In the genomic region with DNA sequence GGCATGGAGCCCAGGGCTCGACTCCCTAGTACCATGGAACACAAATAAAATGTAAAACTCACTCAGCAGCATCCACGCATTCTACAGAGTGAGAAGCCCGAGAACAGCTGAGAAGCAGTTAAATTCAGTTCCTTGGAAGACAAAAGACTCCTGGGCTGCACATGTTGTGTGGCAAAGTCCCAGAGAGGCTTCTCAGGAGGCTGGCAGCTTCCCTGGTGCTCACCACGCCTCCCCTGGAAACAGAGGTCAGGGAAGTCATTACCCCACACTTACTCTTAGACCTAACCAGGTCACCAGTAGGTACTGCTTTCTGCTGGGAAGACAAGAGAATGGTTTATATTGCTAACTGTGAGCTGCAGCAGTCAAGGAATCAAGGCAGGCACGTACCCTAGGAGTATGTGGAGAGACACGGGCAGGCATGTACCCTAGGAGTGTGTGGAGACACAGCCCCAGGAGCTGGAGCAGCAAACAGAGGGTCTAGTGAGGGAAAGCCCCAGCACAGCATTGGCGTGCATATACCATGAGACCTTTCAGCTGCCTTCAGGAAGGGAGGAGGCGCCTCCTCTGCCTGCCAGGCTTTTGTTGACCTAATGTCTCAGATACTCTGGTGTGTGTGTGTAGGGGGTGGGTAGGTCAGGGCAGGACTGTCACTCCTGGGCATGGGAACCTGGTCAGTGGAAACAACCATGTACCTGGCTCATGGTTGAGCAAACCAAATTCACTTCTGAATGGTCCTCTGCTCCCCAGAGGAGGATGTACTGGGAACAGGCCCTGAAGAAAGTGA, we compare ENCODE assay signal across 8 mouse cellular contexts. TPM values are rescaled to one million over a fixed set of nuclear protein-coding genes. Genes with fewer than 3 reads are reported as not detected.
A peak's percentile ranks its signal among the peaks of the same experiment; 100 is the strongest.
DNase-seq lines count a peak whose midpoint lies in the region; ATAC-seq lines count a peak whose summit lies in the region.

No protein-coding gene starts in this region.

- no peaks in the 10 kb centered on the region for H3K36me3 ChIP-seq in intestine, embryonic 15.5 days
- H3K36me3 ChIP-seq in intestine, embryonic 16.5 days (ENCODE audit: control insufficient read depth, insufficient read depth, low read length): no peaks in the 10 kb centered on the region
- no peaks in the 10 kb centered on the region; the same call in 1 of the 2 replicates for H3K36me3 ChIP-seq in embryonic facial prominence, embryonic 11.5 days (replicated peaks; ENCODE audit: control insufficient read depth, insufficient read depth, low read depth, low read length)
- H3K36me3 ChIP-seq in neural tube, embryonic 12.5 days: peaks cover 10% of the 10 kb centered on the region; the same call in 1 of the 2 replicates

- no peak overlapping the region for H3K9ac ChIP-seq in intestine, embryonic 15.5 days
- H3K9ac ChIP-seq in intestine, embryonic 16.5 days (ENCODE audit: low read depth, low read length): no peak overlapping the region
- peak overlapping the region; percentile 9; the same call in 1 of the 2 replicates for H3K9ac ChIP-seq in embryonic facial prominence, embryonic 11.5 days (replicated peaks; ENCODE audit: low read length)
- no peak overlapping the region for H3K9ac ChIP-seq in neural tube, embryonic 12.5 days

- WGBS in intestine, embryonic 15.5 days: 57% methylated on average over 8 of the region's 8 CpGs
- 61% methylated on average over 8 of the region's 8 CpGs for WGBS in intestine, embryonic 16.5 days
- WGBS in embryonic facial prominence, embryonic 11.5 days: 49% methylated on average over 8 of the region's 8 CpGs
- 55% methylated on average over 8 of the region's 8 CpGs for WGBS in neural tube, embryonic 12.5 days

- 0 out of 2 replicates have a peak overlapping the region, but pooled peaks have one; percentile 9 for H3K27ac ChIP-seq in intestine, embryonic 15.5 days
- no peak overlapping the region for H3K27ac ChIP-seq in intestine, embryonic 16.5 days (ENCODE audit: low read length)
- peak overlapping the region; percentile 47; the same call in 1 of the 2 replicates for H3K27ac ChIP-seq in embryonic facial prominence, embryonic 11.5 days (replicated peaks; ENCODE audit: low read depth, low read length)
- 0 out of 2 replicates have a peak overlapping the region, but pooled peaks have one; percentile 43 for H3K27ac ChIP-seq in neural tube, embryonic 12.5 days

- no peak overlapping the region for H3K4me3 ChIP-seq in intestine, embryonic 15.5 days (replicated peaks)
- H3K4me3 ChIP-seq in intestine, embryonic 16.5 days (ENCODE audit: low read length): no peak overlapping the region
- no peak overlapping the region for H3K4me3 ChIP-seq in embryonic facial prominence, embryonic 11.5 days (ENCODE audit: low read depth, low read length)
- no peak overlapping the region for H3K4me3 ChIP-seq in neural tube, embryonic 12.5 days

- no peaks in the 10 kb centered on the region for H3K27me3 ChIP-seq in intestine, embryonic 15.5 days (replicated peaks)
- H3K27me3 ChIP-seq in intestine, embryonic 16.5 days (replicated peaks; ENCODE audit: control insufficient read depth, insufficient read depth, low read length): no peaks in the 10 kb centered on the region
- H3K27me3 ChIP-seq in embryonic facial prominence, embryonic 11.5 days (ENCODE audit: control insufficient read depth, insufficient read depth, low read length): no peaks in the 10 kb centered on the region
- no peaks in the 10 kb centered on the region for H3K27me3 ChIP-seq in neural tube, embryonic 12.5 days (replicated peaks)

- no peaks in the 10 kb centered on the region for H3K9me3 ChIP-seq in intestine, embryonic 15.5 days
- H3K9me3 ChIP-seq in intestine, embryonic 16.5 days (ENCODE audit: control insufficient read depth, low read length): no peaks in the 10 kb centered on the region
- H3K9me3 ChIP-seq in embryonic facial prominence, embryonic 11.5 days (replicated peaks; ENCODE audit: control insufficient read depth, low read length): no peaks in the 10 kb centered on the region
- H3K9me3 ChIP-seq in neural tube, embryonic 12.5 days: no peaks in the 10 kb centered on the region

- ATAC-seq in intestine, embryonic 15.5 days: no peak
- ATAC-seq in intestine, embryonic 16.5 days: no peak
- ATAC-seq in embryonic facial prominence, embryonic 11.5 days (replicated peaks; ENCODE audit: insufficient number of reproducible peaks, low FRiP score, low TSS enrichment, low read depth): no peak
- no peak for ATAC-seq in neural tube, embryonic 12.5 days (ENCODE audit: low FRiP score, low read depth)

- H3K4me2 ChIP-seq in intestine, embryonic 15.5 days (replicated peaks): no peak overlapping the region
- H3K4me2 ChIP-seq in intestine, embryonic 16.5 days (ENCODE audit: low read depth, low read length): no peak overlapping the region
- no peak overlapping the region for H3K4me2 ChIP-seq in embryonic facial prominence, embryonic 11.5 days (ENCODE audit: low read depth, low read length)
- no peak overlapping the region for H3K4me2 ChIP-seq in neural tube, embryonic 12.5 days (replicated peaks)

- no peak for DNase-seq in embryonic facial prominence, embryonic 11.5 days (ENCODE audit: low spot score)
- DNase-seq in kidney, postnatal 25 days: peak; percentile 38 to 77
- no peak for DNase-seq in cerebellum, postnatal 36 days
- no peak for DNase-seq in c-Kit-positive CD71-positive TER-119-positive erythroid progenitor cells, embryonic 14.5 days (ENCODE audit: low spot score)
- no peak for DNase-seq in cerebellum, postnatal 4 days (ENCODE audit: low spot score in 2 of 2)

- H3K4me1 ChIP-seq in intestine, embryonic 15.5 days (replicated peaks): peaks cover 21% of the 10 kb centered on the region
- peaks cover 24% of the 10 kb centered on the region for H3K4me1 ChIP-seq in intestine, embryonic 16.5 days (ENCODE audit: control insufficient read depth, insufficient read depth, low read length)
- H3K4me1 ChIP-seq in embryonic facial prominence, embryonic 11.5 days (ENCODE audit: control insufficient read depth, insufficient read depth, low read length): peaks cover 5% of the 10 kb centered on the region; the same call in 1 of the 2 replicates
- H3K4me1 ChIP-seq in neural tube, embryonic 12.5 days: peaks cover 61% of the 10 kb centered on the region

RNA-seq across cellular contexts. Expression of a gene that starts 19.6 kb away (rescaled TPM):
- polyA plus RNA-seq in intestine, embryonic 15.5 days (2015; fragmentation: Nextera tagmentation; extraction: Ambion mirVana): 11.4 and 15.5 TPM in 2 replicates
- polyA plus RNA-seq in intestine, embryonic 16.5 days (2015; fragmentation: Nextera tagmentation; extraction: Ambion mirVana): 9.4 and 12.2 TPM in 2 replicates
- 6.8 and 8.0 TPM in 2 replicates for polyA plus RNA-seq in embryonic facial prominence, embryonic 11.5 days (2014; fragmentation: Nextera tagmentation; extraction: Ambion mirVana)
- polyA plus RNA-seq in neural tube, embryonic 12.5 days (2016; fragmentation: Nextera tagmentation; extraction: Ambion mirVana): 38.0 and 42.4 TPM in 2 replicates

RNA-seq across cellular contexts. Expression of a gene that starts 45.9 kb away (rescaled TPM):
- polyA plus RNA-seq in intestine, embryonic 15.5 days (2015; fragmentation: Nextera tagmentation; extraction: Ambion mirVana): 8.9 and 9.0 TPM in 2 replicates
- 6.2 and 6.3 TPM in 2 replicates for polyA plus RNA-seq in intestine, embryonic 16.5 days (2015; fragmentation: Nextera tagmentation; extraction: Ambion mirVana)
- 11.9 and 13.7 TPM in 2 replicates for polyA plus RNA-seq in embryonic facial prominence, embryonic 11.5 days (2014; fragmentation: Nextera tagmentation; extraction: Ambion mirVana)
- polyA plus RNA-seq in neural tube, embryonic 12.5 days (2016; fragmentation: Nextera tagmentation; extraction: Ambion mirVana): 12.3 and 12.6 TPM in 2 replicates

RNA-seq across cellular contexts. Expression of a gene that starts 55.6 kb away (rescaled TPM):
- 4.7 and 5.5 TPM in 2 replicates for polyA plus RNA-seq in intestine, embryonic 15.5 days (2015; fragmentation: Nextera tagmentation; extraction: Ambion mirVana)
- 4.6 and 5.6 TPM in 2 replicates for polyA plus RNA-seq in intestine, embryonic 16.5 days (2015; fragmentation: Nextera tagmentation; extraction: Ambion mirVana)
- polyA plus RNA-seq in embryonic facial prominence, embryonic 11.5 days (2014; fragmentation: Nextera tagmentation; extraction: Ambion mirVana): 9.1 and 10.8 TPM in 2 replicates
- polyA plus RNA-seq in neural tube, embryonic 12.5 days (2016; fragmentation: Nextera tagmentation; extraction: Ambion mirVana): 21.8 and 22.8 TPM in 2 replicates

Comparison
In these comparisons a context has a peak if more than half of its experiments do, and no peak if none do; other contexts are left out.
1. DNase-seq: peak in kidney, postnatal 25 days (2 of 2); none in embryonic facial prominence, embryonic 11.5 days (single experiment), cerebellum, postnatal 36 days (0 of 2), c-Kit-positive CD71-positive TER-119-positive erythroid progenitor cells, embryonic 14.5 days (single experiment) and cerebellum, postnatal 4 days (0 of 2).